Mouse (Mus musculus) right cerebral cortex, postnatal 25 days (tissue): ENCODE data around the gene Ccdc9b.
A peak's percentile ranks its signal among the peaks of the same experiment; 100 is the strongest.

Experiments
- DNase-seq: peaks from one replicate; pipeline ENCODE4 v3.0.0; 2022

The Ccdc9b gene

GRCm38 (mm10) chr2:118745915-118746901 lies 16.3 kb downstream of the Ccdc9b start:
- DNase-seq: peak; percentile 42

GRCm38 (mm10) chr2:118745232-118745884 lies 17.1 kb downstream of the Ccdc9b start, which contains the start of gene Inafm2:
Gene Inafm2 (plus strand): TSS chr2:118745758.
- DNase-seq: peak; percentile 94

GRCm38 (mm10) chr2:118744621-118745020 lies 17.8 kb downstream of the Ccdc9b start:
- DNase-seq: no peak

- DNase-seq: no peak
These were observed 19.1 kb downstream of the Ccdc9b start for GRCm38 (mm10) chr2:118743261-118743943.

- no peak for DNase-seq
These were observed 21.3 kb downstream of the Ccdc9b start for GRCm38 (mm10) chr2:118741183-118741582.

- no peak for DNase-seq
These were observed 22.1 kb downstream of the Ccdc9b start for GRCm38 (mm10) chr2:118740341-118740740.

GRCm38 (mm10) chr2:118733341-118733740 lies 29.1 kb downstream of the Ccdc9b start:
- no peak for DNase-seq

- DNase-seq: no peak
These were observed 30.5 kb downstream of the Ccdc9b start for GRCm38 (mm10) chr2:118731981-118732380.

- DNase-seq: peak; percentile 75
These were observed 31.9 kb downstream of the Ccdc9b start for GRCm38 (mm10) chr2:118730622-118730915.

- DNase-seq: no peak
These were observed 32.4 kb downstream of the Ccdc9b start for GRCm38 (mm10) chr2:118729816-118730621.

- DNase-seq: peak; percentile 2
These were observed 33.3 kb downstream of the Ccdc9b start for GRCm38 (mm10) chr2:118729194-118729593.

GRCm38 (mm10) chr2:118728337-118728736 lies 34.1 kb downstream of the Ccdc9b start, which contains the start of gene Plcb2:
Gene Plcb2 (minus strand): TSS chr2:118728438.
- peak; percentile 4 for DNase-seq

- no peak for DNase-seq
These were observed 34.5 kb downstream of the Ccdc9b start for GRCm38 (mm10) chr2:118727911-118728310.

- peak; percentile 1 for DNase-seq
These were observed 35.6 kb downstream of the Ccdc9b start for GRCm38 (mm10) chr2:118726873-118727272.

GRCm38 (mm10) chr2:118725511-118725910 lies 37.0 kb downstream of the Ccdc9b start:
- DNase-seq: no peak

- DNase-seq: peak; percentile 4
These were observed 38.6 kb downstream of the Ccdc9b start for GRCm38 (mm10) chr2:118723693-118724486.

GRCm38 (mm10) chr2:118716677-118717076 lies 45.8 kb downstream of the Ccdc9b start:
- peak; percentile 2 for DNase-seq

- DNase-seq: peak; percentile 78
These were observed 48.2 kb downstream of the Ccdc9b start for GRCm38 (mm10) chr2:118714230-118714629.

GRCm38 (mm10) chr2:118713631-118714030 lies 48.8 kb downstream of the Ccdc9b start:
- no peak for DNase-seq

- peak; percentile 70 for DNase-seq
These were observed 51.4 kb downstream of the Ccdc9b start for GRCm38 (mm10) chr2:118711038-118711494.

GRCm38 (mm10) chr2:118709655-118710221 lies 52.7 kb downstream of the Ccdc9b start:
- no peak for DNase-seq
